Mouse (Mus musculus) liver, embryonic 14.5 days (tissue): ENCODE data around the gene Msi2. TPM values are rescaled to one million over a fixed set of nuclear protein-coding genes. Genes with fewer than 3 reads are reported as not detected.

Experiments used
- ATAC-seq: fragments of 200-750 bp; cut with Nextera tagmentation; 2 replicates; pipeline ENCODE4 v1.8.0; 2017; ENCODE audit warnings: moderate number of reproducible peaks, mild to moderate bottlenecking, moderate library complexity; ENCODE audit not compliant: insufficient read depth
- DNase-seq, 3 experiments: peaks; one replicate each; pipeline ENCODE4 v3.0.0-alpha.2; 2012 to 2013; ENCODE audit warnings: low read depth in 3 of 3, low spot score in 3 of 3
- H3K27ac ChIP-seq: fragments of 300-500 bp; sonication (generic); 2 replicates; pipeline ENCODE4 v1.5.1; 2014; ENCODE audit warnings: moderate library complexity, mild to moderate bottlenecking, control low read depth, inconsistent platforms
- H3K27me3 ChIP-seq: fragments of 300-500 bp; sonication (generic); 2 replicates; pipeline ENCODE4 v1.6.1; 2014; ENCODE audit warnings: mild to moderate bottlenecking, low read length, moderate library complexity; ENCODE audit not compliant: control insufficient read depth, insufficient read depth
- H3K36me3 ChIP-seq: fragments of 300-500 bp; sonication (generic); replicated peaks from 2 replicates; pipeline ENCODE4 v1.6.1; 2014; ENCODE audit warnings: low read depth; ENCODE audit not compliant: control insufficient read depth, insufficient read depth
- H3K4me1 ChIP-seq, 2 experiments: fragments of 200-500 bp in 1 of 2; fragments of 300-500 bp in 1 of 2; sonication (generic) in 1 of 2; replicated peaks; 2 replicates each; pipeline ENCODE4 v1.6.1; 2012 to 2014; ENCODE audit warnings: antibody characterized with exemption in 1 of 2, inconsistent platforms in 1 of 2, low read length in 1 of 2; ENCODE audit not compliant: control insufficient read depth in 2 of 2, insufficient read depth in 2 of 2
- H3K4me2 ChIP-seq: fragments of 300-500 bp; sonication (generic); 2 replicates; pipeline ENCODE4 v1.6.1; 2014; ENCODE audit warnings: low read depth, mild to moderate bottlenecking, control low read depth, moderate library complexity
- H3K4me3 ChIP-seq, 2 experiments: fragments of 200-500 bp in 1 of 2; fragments of 300-500 bp in 1 of 2; sonication (generic) in 1 of 2; 2 replicates each; pipeline ENCODE4 v1.5.1; 2012 to 2014; ENCODE audit warnings: low read depth in 2 of 2, low read length in 2 of 2, mild to moderate bottlenecking in 2 of 2, control low read depth in 1 of 2, inconsistent platforms in 1 of 2, moderate library complexity in 1 of 2; ENCODE audit not compliant: insufficient read depth in 1 of 2
- H3K9ac ChIP-seq: fragments of 300-500 bp; sonication (generic); replicated peaks from 2 replicates; pipeline ENCODE4 v1.6.1; 2014; ENCODE audit warnings: mild to moderate bottlenecking, control low read depth, moderate library complexity
- H3K9me3 ChIP-seq: fragments of 300-500 bp; sonication (generic); 2 replicates; pipeline ENCODE4 v1.6.1; 2016; ENCODE audit warnings: low read length, mixed read lengths; ENCODE audit not compliant: control insufficient read depth
- CTCF ChIP-seq: IDR thresholded peaks from 2 replicates; pipeline ENCODE4 v1.5.1; 2016; ENCODE audit warnings: antibody characterized with exemption, low read depth, control low read depth
- EP300 ChIP-seq: IDR thresholded peaks from 2 replicates; pipeline ENCODE4 v1.6.1; 2016; ENCODE audit warnings: antibody characterized with exemption, low read depth
- WGBS: fragments of 180-500 bp; shearing (Covaris S2); extraction: QIAGEN DNeasy Blood & Tissue Kit; methylation state at CpG from one replicate; pipeline ENCODE4 v1.1.7; 2014; ENCODE audit not compliant: insufficient replicate concordance; 5-methylcytosine and 5-hydroxymethylcytosine counted together
- polyA plus RNA-seq, 2 experiments: library from polyadenylated mRNA; depleted of rRNA in 1 of 2; stranded (reverse) in 1 of 2; unstranded in 1 of 2; fragments of >200 nt; fragmentation: Nextera tagmentation in 1 of 2; extraction: Ambion mirVana in 1 of 2; gene quantifications; 2 replicates each; pipeline versions ENCODE4 v1.2.1 to v1.2.3; 2012 to 2014

Msi2 gene
- polyA plus RNA-seq, 2 experiments, result 2.1 to 6.2 TPM

DNA sequence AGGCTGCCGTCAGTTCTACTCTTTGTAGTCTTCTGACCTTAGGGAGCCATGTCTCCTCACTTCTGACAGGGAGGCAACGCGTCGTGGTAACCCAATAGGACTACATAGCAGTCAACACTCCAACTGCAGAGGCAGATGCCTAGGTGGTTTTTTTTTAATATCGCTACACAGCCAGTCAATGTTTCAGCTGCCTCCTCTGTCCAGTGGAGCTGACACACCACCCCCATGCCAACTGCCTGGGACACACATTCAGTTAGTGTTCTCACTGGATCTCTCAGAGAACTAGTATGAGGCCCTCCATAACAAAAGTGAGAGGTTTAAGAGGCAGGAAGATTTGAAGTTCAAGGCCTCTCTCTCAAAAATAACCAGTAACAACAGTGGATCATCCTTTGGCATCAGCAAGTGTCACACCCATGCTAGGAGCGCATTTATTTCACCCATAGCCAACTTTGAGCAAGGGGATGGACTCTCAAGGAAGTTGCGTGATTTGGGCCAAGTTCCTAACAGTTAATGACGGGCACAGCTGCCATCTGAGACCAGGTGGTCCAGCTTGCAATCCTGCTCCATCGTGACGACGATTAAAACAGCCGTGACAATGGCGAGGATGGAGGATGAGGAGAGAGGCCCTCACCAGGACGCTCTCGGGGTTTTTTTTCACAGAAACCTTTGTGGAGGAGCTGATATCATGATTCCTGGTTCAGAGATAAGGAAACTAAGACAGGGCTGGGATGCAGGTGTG is 8.3 kb downstream of the Msi2 start:
- WGBS, result 84% methylated on average over 15 of the region's 15 CpGs
- no peak overlapping the region for H3K9ac ChIP-seq
- H3K36me3 ChIP-seq, result peaks cover 5% of the 10 kb centered on the region
- H3K9me3 ChIP-seq, result no peaks in the 10 kb centered on the region
- DNase-seq (no peak), ATAC-seq (no peak)
- TF ChIP-seq CTCF (no peak), EP300 (no peak)
- no peak overlapping the region for H3K4me3 ChIP-seq
- no peaks in the 10 kb centered on the region for H3K27me3 ChIP-seq
- H3K27ac ChIP-seq, result no peak overlapping the region
- no peaks in the 10 kb centered on the region for H3K4me1 ChIP-seq
- H3K4me2 ChIP-seq, result no peak overlapping the region

GRCm38 (mm10) chr11:88707228-88707775 is 11.0 kb downstream of the Msi2 start:
- no peaks in the 10 kb centered on the region for H3K9me3 ChIP-seq
- H3K4me2 ChIP-seq, result no peak overlapping the region
- DNase-seq, result no peak
- no peaks in the 10 kb centered on the region for H3K27me3 ChIP-seq
- H3K27ac ChIP-seq, result no peak overlapping the region
- no peak for ATAC-seq
- TF ChIP-seq CTCF, result no peak
- no peak for TF ChIP-seq EP300
- no peaks in the 10 kb centered on the region; a peak in 1 of 4 replicates for H3K4me1 ChIP-seq
- WGBS, result 72% methylated on average over 11 of the region's 11 CpGs
- no peak overlapping the region for H3K4me3 ChIP-seq
- H3K36me3 ChIP-seq, result peaks cover 5% of the 10 kb centered on the region
- H3K9ac ChIP-seq, result no peak overlapping the region

DNA sequence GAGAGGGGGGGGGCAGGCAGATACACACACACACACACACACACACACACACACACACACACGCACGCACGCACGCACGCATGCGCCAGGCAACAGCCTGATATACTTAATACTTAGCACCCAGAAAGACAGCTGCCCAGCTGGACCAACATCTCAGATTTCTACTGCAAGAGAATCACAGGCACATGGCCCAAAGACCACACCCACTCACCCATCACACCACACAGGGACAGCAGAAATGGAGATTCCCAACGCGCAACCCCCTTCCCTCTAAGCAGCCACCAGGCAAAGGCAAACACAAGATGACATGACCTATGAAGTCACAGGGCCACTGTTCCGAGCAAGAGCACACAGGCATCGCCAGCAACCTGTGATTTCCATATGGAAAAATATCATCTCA is 13.6 kb downstream of the Msi2 start:
- no peak for DNase-seq
- Histone ChIP-seq H3K9ac (no peak overlapping the region), H3K36me3 (peaks cover 2% of the 10 kb centered on the region; the same call in 1 of the 2 replicates), H3K4me3 (no peak overlapping the region), H3K9me3 (no peaks in the 10 kb centered on the region), H3K27ac (no peak overlapping the region), H3K4me1 (no peaks in the 10 kb centered on the region; a peak in 1 of 4 replicates), H3K27me3 (no peaks in the 10 kb centered on the region), H3K4me2 (no peak overlapping the region)
- WGBS, result 73% methylated on average over 10 of the region's 10 CpGs
- TF ChIP-seq EP300, result no peak
- TF ChIP-seq CTCF, result no peak
- no peak for ATAC-seq

- Histone ChIP-seq H3K4me2 (no peak overlapping the region), H3K9ac (no peak overlapping the region), H3K36me3 (peaks cover 2% of the 10 kb centered on the region; the same call in 1 of the 2 replicates), H3K9me3 (no peaks in the 10 kb centered on the region), H3K4me1 (no peaks in the 10 kb centered on the region; a peak in 1 of 4 replicates), H3K4me3 (no peak overlapping the region), H3K27me3 (no peaks in the 10 kb centered on the region), H3K27ac (no peak overlapping the region)
- ATAC-seq (no peak), DNase-seq (no peak)
- TF ChIP-seq CTCF, result no peak
- no peak for TF ChIP-seq EP300
- 38% methylated on average over 4 of the region's 4 CpGs for WGBS
Measured at GRCm38 (mm10) chr11:88703220-88703619, 15.1 kb downstream of the Msi2 start.

- Histone ChIP-seq H3K27ac (no peak overlapping the region), H3K4me3 (no peak overlapping the region), H3K9me3 (no peaks in the 10 kb centered on the region), H3K36me3 (peaks cover 2% of the 10 kb centered on the region; the same call in 1 of the 2 replicates), H3K9ac (no peak overlapping the region), H3K4me2 (no peak overlapping the region), H3K27me3 (no peaks in the 10 kb centered on the region), H3K4me1 (no peaks in the 10 kb centered on the region; a peak in 1 of 4 replicates)
- 73% methylated on average over 6 of the region's 6 CpGs for WGBS
- TF ChIP-seq CTCF (no peak), EP300 (no peak)
- ATAC-seq, result no peak
- DNase-seq, result no peak
Measured at GRCm38 (mm10) chr11:88701976-88702659, 16.2 kb downstream of the Msi2 start.
